Mouse (Mus musculus) forebrain, embryonic 15.5 days (tissue): ENCODE measurements around the gene Ugt1a6b. TPM values are rescaled to one million over a fixed set of nuclear protein-coding genes. Genes with fewer than 3 reads are reported as not detected.
A peak's percentile ranks its signal among the peaks of the same experiment; 100 is the strongest.
"Not testable (repeated sequence)": the region's sequence is repeated elsewhere in the genome, so short reads cannot be mapped to it uniquely, and the experiment has no call there.

Experiments
- ATAC-seq: fragments of 200-750 bp; cut with Nextera tagmentation; replicated peaks from 2 replicates; pipeline ENCODE4 v1.8.0; 2017; ENCODE audit warnings: mild to moderate bottlenecking, moderate TSS enrichment, moderate library complexity
- H3K27ac ChIP-seq: fragments of 300-500 bp; sonication (generic); replicated peaks from 2 replicates; pipeline ENCODE4 v1.5.1; 2015; ENCODE audit warnings: mild to moderate bottlenecking, inconsistent platforms
- H3K27me3 ChIP-seq: fragments of 300-500 bp; sonication (generic); 2 replicates; pipeline ENCODE4 v1.6.1; 2015; ENCODE audit warnings: inconsistent platforms
- H3K36me3 ChIP-seq: fragments of 300-500 bp; sonication (generic); 2 replicates; pipeline ENCODE4 v1.6.1; 2015; ENCODE audit warnings: mild to moderate bottlenecking, inconsistent platforms
- H3K4me1 ChIP-seq: fragments of 300-500 bp; sonication (generic); 2 replicates; pipeline ENCODE4 v1.6.1; 2015; ENCODE audit warnings: inconsistent platforms
- H3K4me2 ChIP-seq: fragments of 300-500 bp; sonication (generic); replicated peaks from 2 replicates; pipeline ENCODE4 v1.6.1; 2015; ENCODE audit warnings: mild to moderate bottlenecking, inconsistent platforms
- H3K4me3 ChIP-seq: fragments of 300-500 bp; sonication (generic); 2 replicates; pipeline ENCODE4 v1.5.1; 2015; ENCODE audit warnings: mild to moderate bottlenecking, inconsistent platforms
- H3K9ac ChIP-seq: fragments of 300-500 bp; sonication (generic); replicated peaks from 2 replicates; pipeline ENCODE4 v1.6.1; 2015; ENCODE audit warnings: mild to moderate bottlenecking, inconsistent platforms
- H3K9me3 ChIP-seq: fragments of 300-500 bp; sonication (generic); 2 replicates; pipeline ENCODE4 v1.6.1; 2016; ENCODE audit warnings: inconsistent platforms
- WGBS: fragments of 180-500 bp; shearing (Covaris S2); methylation state at CpG from one replicate; pipeline ENCODE4 v1.1.7; 2015; ENCODE audit warnings: mixed read lengths; 5-methylcytosine and 5-hydroxymethylcytosine counted together
- polyA plus RNA-seq: library from polyadenylated mRNA; unstranded; fragments of >200 nt; fragmentation: Nextera tagmentation; extraction: Ambion mirVana; gene quantifications from 2 replicates; pipeline ENCODE4 v1.2.1, GENCODE M21; 2015

The Ugt1a6b gene
- polyA plus RNA-seq, 1 experiment from 2014 or later = 2.3 TPM

- not testable (repeated sequence) for H3K36me3 ChIP-seq, H3K4me3 ChIP-seq, H3K27ac ChIP-seq, H3K9ac ChIP-seq, H3K4me2 ChIP-seq, H3K4me1 ChIP-seq, H3K27me3 ChIP-seq, H3K9me3 ChIP-seq, ATAC-seq
- whole genome bisulfite sequencing = 97% methylated on average over 1 of the region's 1 CpGs
These were observed 27.2 kb downstream of the Ugt1a6b start for GRCm38 (mm10) chr1:88130223-88130622.

- Histone ChIP-seq H3K27ac (peak overlapping the region; percentile 25; the same call in 1 of the 2 replicates), H3K27me3 (no peaks in the 10 kb centered on the region), H3K9ac (no peak overlapping the region), H3K9me3 (no peaks in the 10 kb centered on the region), H3K4me2 (no peak overlapping the region), H3K4me3 (no peak overlapping the region), H3K36me3 (no peaks in the 10 kb centered on the region), H3K4me1 (peaks cover 10% of the 10 kb centered on the region)
- 0 out of 2 replicates have a peak, but pooled peaks have one; percentile 11 for ATAC-seq
- WGBS = 32% methylated on average over 3 of the region's 3 CpGs
These were observed 30.9 kb downstream of the Ugt1a6b start for GRCm38 (mm10) chr1:88133908-88134456.

GRCm38 (mm10) chr1:88134457-88135011 lies 31.5 kb downstream of the Ugt1a6b start, which contains the start of gene Ugt1a6a:
Ugt1a6a (plus strand) TSS chr1:88134809.
- not testable (repeated sequence) for H3K9me3 ChIP-seq, H3K9ac ChIP-seq, H3K4me3 ChIP-seq, H3K4me1 ChIP-seq, H3K27me3 ChIP-seq, H3K36me3 ChIP-seq, H3K4me2 ChIP-seq
- peak within 1 kb of the TSS; percentile 25; the same call in 1 of the 2 replicates for H3K27ac ChIP-seq
- 21% methylated on average over 5 of the region's 5 CpGs for WGBS
- ATAC-seq = peak; percentile 72

DNA sequence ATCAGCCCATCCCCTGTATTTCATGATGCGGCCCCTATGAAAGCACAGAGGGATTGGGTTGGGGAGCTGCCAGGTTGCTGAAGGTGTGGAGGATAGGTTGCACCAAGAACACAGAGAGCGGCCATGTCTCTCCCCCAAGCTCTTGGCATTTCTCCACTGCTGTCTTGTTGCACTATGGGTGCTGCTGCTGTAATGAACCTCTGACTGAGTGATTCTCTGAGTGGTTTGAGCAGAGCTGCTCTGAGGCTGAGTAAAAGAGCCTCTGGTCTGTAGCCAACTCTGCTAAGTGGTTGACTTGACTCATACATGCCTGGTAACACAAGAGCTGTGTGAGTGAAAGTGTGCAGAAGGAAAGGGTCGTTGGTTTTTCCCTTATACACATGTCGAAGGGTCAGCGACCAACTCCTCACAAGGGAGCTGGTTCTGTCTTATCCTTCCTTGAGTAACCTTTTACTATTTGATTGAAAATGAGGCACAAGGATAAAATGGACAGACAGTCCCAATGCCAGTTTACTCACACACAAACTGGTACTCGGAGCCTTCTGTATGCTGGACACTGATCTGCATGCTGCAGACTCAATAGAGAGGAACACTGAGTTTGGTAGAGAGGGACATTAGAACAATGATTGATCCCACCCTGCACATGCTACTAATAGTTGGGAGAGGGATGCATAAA lies 32.3 kb downstream of the Ugt1a6b start:
- not testable (repeated sequence) for H3K9me3 ChIP-seq, H3K4me2 ChIP-seq, H3K36me3 ChIP-seq, H3K27ac ChIP-seq, H3K27me3 ChIP-seq, H3K4me1 ChIP-seq, H3K4me3 ChIP-seq, ATAC-seq, H3K9ac ChIP-seq
- 84% methylated on average over 5 of the region's 6 CpGs for WGBS

GRCm38 (mm10) chr1:88136646-88137045 lies 33.6 kb downstream of the Ugt1a6b start:
- WGBS = 78% methylated on average over 2 of the region's 2 CpGs

DNA sequence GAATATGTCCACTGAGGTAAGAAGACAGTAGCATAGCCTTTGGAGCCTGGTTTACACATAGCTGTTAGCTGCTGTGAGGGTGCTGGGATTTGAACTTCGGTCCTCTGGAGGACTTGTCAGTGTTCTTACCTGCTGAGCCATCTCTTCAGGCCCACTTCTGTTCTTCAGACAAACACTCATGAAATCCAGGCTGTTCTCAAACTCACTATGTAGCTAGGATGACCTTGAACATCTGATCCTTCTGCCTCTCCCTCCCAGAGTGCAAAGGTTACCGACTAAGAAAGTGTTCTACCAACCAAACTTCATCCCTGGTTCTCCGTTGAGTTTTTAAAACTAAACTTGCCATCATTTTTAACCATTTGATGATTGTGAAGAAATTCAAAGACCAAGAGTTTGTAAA lies 34.2 kb downstream of the Ugt1a6b start:
- Histone ChIP-seq H3K4me2 (no peak overlapping the region), H3K4me1 (peaks cover 10% of the 10 kb centered on the region), H3K27ac (no peak overlapping the region), H3K36me3 (no peaks in the 10 kb centered on the region), H3K9me3 (no peaks in the 10 kb centered on the region), H3K4me3 (no peak overlapping the region), H3K9ac (no peak overlapping the region), H3K27me3 (no peaks in the 10 kb centered on the region)
- ATAC-seq = no peak
- WGBS = 89% methylated on average over 3 of the region's 3 CpGs

More at GRCm38 (mm10) chr1:88136646-88137045, 33.6 kb downstream of the Ugt1a6b start:
- peaks cover 10% of the 10 kb centered on the region for H3K4me1 ChIP-seq
- no peak overlapping the region for H3K9ac ChIP-seq
- no peaks in the 10 kb centered on the region for H3K9me3 ChIP-seq
- no peaks in the 10 kb centered on the region for H3K27me3 ChIP-seq
- no peak overlapping the region for H3K4me2 ChIP-seq
- no peaks in the 10 kb centered on the region for H3K36me3 ChIP-seq
- ATAC-seq = no peak
- H3K4me3 ChIP-seq = no peak overlapping the region
- H3K27ac ChIP-seq = no peak overlapping the region

DNA sequence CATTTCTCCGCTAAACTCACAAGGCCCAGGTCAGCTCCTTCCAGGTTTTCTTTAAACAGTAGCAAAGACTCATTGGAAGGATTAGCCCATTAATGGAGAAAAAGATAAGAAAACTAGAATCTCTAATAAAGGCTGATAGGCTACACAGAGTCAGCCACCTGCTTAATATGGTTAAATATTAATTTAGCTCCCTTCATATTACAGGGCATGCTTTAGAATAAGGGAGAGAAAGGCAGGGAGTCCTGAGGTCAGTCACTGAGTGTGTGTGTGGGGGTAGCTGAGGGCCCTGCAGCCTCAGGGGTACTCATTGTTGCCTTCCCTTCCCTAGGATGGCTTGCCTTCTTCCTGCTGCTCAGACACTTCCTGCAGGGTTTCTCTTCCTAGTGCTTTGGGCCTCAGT lies 35.1 kb downstream of the Ugt1a6b start:
- Histone ChIP-seq H3K9ac (no peak overlapping the region), H3K27ac (no peak overlapping the region), H3K4me2 (no peak overlapping the region), H3K4me3 (no peak overlapping the region), H3K36me3 (no peaks in the 10 kb centered on the region), H3K27me3 (no peaks in the 10 kb centered on the region), H3K9me3 (no peaks in the 10 kb centered on the region), H3K4me1 (peaks cover 10% of the 10 kb centered on the region)
- ATAC-seq = no peak
- 90% methylated on average over 1 of the region's 1 CpGs for WGBS

GRCm38 (mm10) chr1:88140492-88140891 lies 37.4 kb downstream of the Ugt1a6b start:
- not testable (repeated sequence) for H3K4me1 ChIP-seq, H3K36me3 ChIP-seq, H3K9ac ChIP-seq, H3K27ac ChIP-seq, H3K4me2 ChIP-seq, H3K27me3 ChIP-seq, H3K9me3 ChIP-seq, ATAC-seq, H3K4me3 ChIP-seq
- WGBS = 55% methylated on average over 1 of the region's 1 CpGs

- not testable (repeated sequence) for H3K9ac ChIP-seq, H3K4me2 ChIP-seq, H3K4me3 ChIP-seq, H3K36me3 ChIP-seq, H3K27me3 ChIP-seq, H3K27ac ChIP-seq, H3K9me3 ChIP-seq, H3K4me1 ChIP-seq
- WGBS = 1% methylated on average over 5 of the region's 5 CpGs
- ATAC-seq = 0 out of 2 replicates have a peak, but pooled peaks have one; percentile 19
These were observed 41.1 kb downstream of the Ugt1a6b start for GRCm38 (mm10) chr1:88143966-88144675.

DNA sequence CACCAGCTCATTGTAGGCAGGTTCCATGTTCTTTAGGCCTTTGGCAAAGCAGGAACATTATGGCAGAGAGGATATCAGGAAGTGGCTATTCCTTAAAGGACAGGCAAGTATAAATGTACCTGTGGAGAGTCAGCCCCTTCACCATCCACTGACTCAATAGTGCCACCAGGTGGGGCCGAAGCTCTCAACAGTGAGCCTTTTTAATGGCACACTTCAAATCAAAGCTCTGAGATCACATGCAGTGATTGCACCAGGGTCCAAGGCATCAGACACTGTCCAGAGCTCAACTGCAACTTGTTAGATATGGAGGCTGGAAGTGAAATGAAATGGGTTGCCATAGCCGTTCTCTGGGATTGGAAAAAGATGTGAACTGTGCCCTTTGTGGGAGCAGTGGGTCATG lies 42.2 kb downstream of the Ugt1a6b start:
- not testable (repeated sequence) for H3K36me3 ChIP-seq, H3K4me3 ChIP-seq, H3K4me1 ChIP-seq, ATAC-seq, H3K9ac ChIP-seq, H3K27ac ChIP-seq, H3K27me3 ChIP-seq, H3K9me3 ChIP-seq, H3K4me2 ChIP-seq
- 74% methylated on average over 2 of the region's 2 CpGs for WGBS

DNA sequence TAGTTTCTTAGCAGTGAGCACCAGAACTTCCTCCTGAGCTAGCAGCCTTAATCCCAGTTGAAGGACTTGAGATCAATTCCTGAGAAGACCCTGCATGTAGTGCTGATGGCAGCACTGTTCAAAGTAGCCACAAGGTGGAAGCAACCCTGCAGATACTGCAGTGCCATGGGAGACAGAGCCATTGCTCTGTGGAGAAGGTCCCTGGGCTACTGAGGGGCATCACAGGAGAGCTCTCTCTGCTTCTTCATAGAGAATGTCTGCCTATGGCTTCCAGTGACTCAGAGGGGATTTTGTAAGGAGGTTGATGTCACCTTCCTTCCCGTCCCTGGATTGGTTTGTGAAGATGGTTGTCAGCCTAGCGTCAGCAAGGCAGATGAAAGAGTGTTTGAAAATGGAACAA lies 47.1 kb downstream of the Ugt1a6b start:
- not testable (repeated sequence) for H3K27ac ChIP-seq, H3K4me1 ChIP-seq, H3K4me3 ChIP-seq, H3K9ac ChIP-seq, H3K36me3 ChIP-seq, H3K27me3 ChIP-seq, H3K9me3 ChIP-seq, H3K4me2 ChIP-seq, ATAC-seq
- WGBS = 94% methylated on average over 2 of the region's 2 CpGs

GRCm38 (mm10) chr1:88158430-88158829 lies 55.4 kb downstream of the Ugt1a6b start:
- Histone ChIP-seq H3K9me3 (no peaks in the 10 kb centered on the region), H3K4me3 (no peak overlapping the region), H3K4me2 (no peak overlapping the region), H3K27ac (no peak overlapping the region), H3K27me3 (no peaks in the 10 kb centered on the region), H3K36me3 (no peaks in the 10 kb centered on the region), H3K9ac (no peak overlapping the region), H3K4me1 (no peaks in the 10 kb centered on the region)
- ATAC-seq = no peak
- WGBS = 89% methylated on average over 2 of the region's 2 CpGs
